Mouse (Mus musculus) activated CD4-positive, CD25-positive, alpha-beta regulatory T cell, adult 9 weeks (primary cell): ENCODE results near the gene Lenep. TPM values are rescaled to one million over a fixed set of nuclear protein-coding genes. Genes with fewer than 3 reads are reported as not detected.

Experiments used
- polyA plus RNA-seq: library from polyadenylated mRNA; unstranded; fragments of 100-300 nt; shearing (Covaris generic); gene quantifications from one replicate; pipeline ENCODE4 v1.2.1, GENCODE M21; 2017

The Lenep gene
- not detected for polyA plus RNA-seq

GRCm38 (mm10) chr3:89402693-89403092 lies at the start of gene Lenep:
Lenep (minus strand) TSS chr3:89402793.

GRCm38 (mm10) chr3:89436176-89437113 lies 33.9 kb upstream of the Lenep start, which contains the start of gene Pbxip1:
Pbxip1 (plus strand) TSS chr3:89436706.

GRCm38 (mm10) chr3:89430171-89431159 lies 27.9 kb upstream of the Lenep start, which contains the start of gene Pygo2:
Pygo2 (plus strand) TSS chr3:89430214.

GRCm38 (mm10) chr3:89418170-89418860 lies 15.7 kb upstream of the Lenep start, which contains the start of the genes Cks1b and Shc1:
Cks1b (minus strand) TSS chr3:89418383.
Shc1 (plus strand) TSS chr3:89418443.

GRCm38 (mm10) chr3:89411490-89412393 lies 9.1 kb upstream of the Lenep start, which contains the start of gene Flad1:
Flad1 (minus strand) TSS chr3:89411870.

GRCm38 (mm10) chr3:89394006-89394893 lies 8.3 kb downstream of the Lenep start, which contains the start of gene Zbtb7b:
Zbtb7b (minus strand) TSS chr3:89394776.

GRCm38 (mm10) chr3:89365153-89365485 lies 37.5 kb downstream of the Lenep start, which contains the start of gene Dcst1:
Dcst1 (minus strand) TSS chr3:89365253.

GRCm38 (mm10) chr3:89361675-89362074 lies 40.9 kb downstream of the Lenep start, which contains the start of gene Dcst2:
Dcst2 (plus strand) TSS chr3:89361975.

Other genes with a start within 250 kb of the Lenep start
- gene Hcn3, start 242.6 kb downstream of the Lenep start, polyA plus RNA-seq: 0.73 TPM
- gene Clk2, start 238.0 kb downstream of the Lenep start, polyA plus RNA-seq: 36.9 TPM
- 291 TPM for gene Scamp3, start 225.3 kb downstream of the Lenep start, polyA plus RNA-seq
- 230 TPM for gene Fam189b, start 219.7 kb downstream of the Lenep start, polyA plus RNA-seq
- 139 TPM for gene Gba, start 199.9 kb downstream of the Lenep start, polyA plus RNA-seq
- 2.8 TPM for gene Thbs3, start 187.6 kb downstream of the Lenep start, polyA plus RNA-seq
- 120 TPM for gene Mtx1, start 175.7 kb downstream of the Lenep start, polyA plus RNA-seq
- gene Muc1, start 173.7 kb downstream of the Lenep start, polyA plus RNA-seq: 2.7 TPM
- gene Krtcap2, start 156.8 kb downstream of the Lenep start, polyA plus RNA-seq: 285 TPM
- gene Trim46, start 156.5 kb downstream of the Lenep start, polyA plus RNA-seq: 5.0 TPM
- 99.0 TPM for gene Dpm3, start 143.4 kb downstream of the Lenep start, polyA plus RNA-seq
- gene Slc50a1, start 132.2 kb downstream of the Lenep start, polyA plus RNA-seq: 249 TPM
- gene Efna1, start 121.7 kb downstream of the Lenep start, polyA plus RNA-seq: not detected
- gene Efna3, start 79.8 kb downstream of the Lenep start, polyA plus RNA-seq: not detected
- 0.62 TPM for gene Efna4, start 64.8 kb downstream of the Lenep start, polyA plus RNA-seq
- gene Adam15, start 52.8 kb downstream of the Lenep start, polyA plus RNA-seq: 14.5 TPM
- gene Dcst2, start 40.8 kb downstream of the Lenep start, polyA plus RNA-seq: 0.28 TPM
- 0.27 TPM for gene Dcst1, start 37.5 kb downstream of the Lenep start, polyA plus RNA-seq
- 74.9 TPM for gene Zbtb7b, start 8.0 kb downstream of the Lenep start, polyA plus RNA-seq
- 66.1 TPM for gene Flad1, start 9.1 kb upstream of the Lenep start, polyA plus RNA-seq
- gene Cks1b, start 15.6 kb upstream of the Lenep start, polyA plus RNA-seq: 29.8 TPM
- 86.1 TPM for gene Shc1, start 15.7 kb upstream of the Lenep start, polyA plus RNA-seq
- 31.5 TPM for gene Pygo2, start 27.4 kb upstream of the Lenep start, polyA plus RNA-seq
- gene Pbxip1, start 33.9 kb upstream of the Lenep start, polyA plus RNA-seq: 176 TPM
- gene Pmvk, start 51.7 kb upstream of the Lenep start, polyA plus RNA-seq: 22.6 TPM
- gene Kcnn3, start 117.4 kb upstream of the Lenep start, polyA plus RNA-seq: not detected